Mouse (Mus musculus): ENCODE measurements around the gene Ssna1.

GRCm38 (mm10) chr2:25242101-25242506, 30.1 kb downstream of the Ssna1 start, which contains the start of the genes Rnf208 and Cysrt1:
- TF ChIP-seq CTCF (conservative IDR thresholded peaks at IDR 0.05 in 1 of 2, IDR thresholded peaks at IDR 0.05 in 1 of 2; ENCODE audit: low read depth in 2 of 2, low read length in 2 of 2) (no peak), POLR2A (IDR thresholded peaks at IDR 0.05; ENCODE audit: low read depth, low read length) (no peak), IRF4 (IDR thresholded peaks at IDR 0.05; ENCODE audit: low read depth, low read length) (no peak)

Measured in CH12.LX (cell line).